Mouse (Mus musculus) neural tube, embryonic 12.5 days (tissue): ENCODE measurements around the gene Tmem254a. TPM values are rescaled to one million over a fixed set of nuclear protein-coding genes. Genes with fewer than 3 reads are reported as not detected.
"Not testable (repeated sequence)": the region's sequence is repeated elsewhere in the genome, so short reads cannot be mapped to it uniquely, and the experiment has no call there.

Source experiments
- ATAC-seq: fragments of 200-750 bp; cut with Nextera tagmentation; 2 replicates; pipeline ENCODE4 v1.8.0; 2017; ENCODE audit warnings: low read depth, mild to moderate bottlenecking, moderate TSS enrichment, moderate library complexity; ENCODE audit not compliant: low FRiP score
- H3K27ac ChIP-seq: fragments of 300-500 bp; sonication (generic); 2 replicates; pipeline ENCODE4 v1.5.1; 2016
- H3K27me3 ChIP-seq: fragments of 300-500 bp; sonication (generic); replicated peaks from 2 replicates; pipeline ENCODE4 v1.6.1; 2016; ENCODE audit warnings: mild to moderate bottlenecking
- H3K36me3 ChIP-seq: fragments of 300-500 bp; sonication (generic); 2 replicates; pipeline ENCODE4 v1.6.1; 2016; ENCODE audit warnings: mild to moderate bottlenecking
- H3K4me1 ChIP-seq: fragments of 300-500 bp; sonication (generic); 2 replicates; pipeline ENCODE4 v1.6.1; 2016
- H3K4me2 ChIP-seq: fragments of 300-500 bp; sonication (generic); replicated peaks from 2 replicates; pipeline ENCODE4 v1.6.1; 2016; ENCODE audit warnings: mild to moderate bottlenecking
- H3K4me3 ChIP-seq: fragments of 300-500 bp; sonication (generic); 2 replicates; pipeline ENCODE4 v1.5.1; 2016
- H3K9ac ChIP-seq: fragments of 300-500 bp; sonication (generic); 2 replicates; pipeline ENCODE4 v1.6.1; 2016; ENCODE audit warnings: mild to moderate bottlenecking
- H3K9me3 ChIP-seq: fragments of 300-500 bp; sonication (generic); 2 replicates; pipeline ENCODE4 v1.6.1; 2016; ENCODE audit warnings: mild to moderate bottlenecking
- WGBS: fragments of 180-500 bp; shearing (Covaris S2); methylation state at CpG from one replicate; pipeline ENCODE4 v1.1.7; 2016; 5-methylcytosine and 5-hydroxymethylcytosine counted together
- polyA plus RNA-seq: library from polyadenylated mRNA; unstranded; fragments of >200 nt; fragmentation: Nextera tagmentation; extraction: Ambion mirVana; gene quantifications from 2 replicates; pipeline ENCODE4 v1.2.1, GENCODE M21; 2016

Tmem254a gene
- polyA plus RNA-seq, 1 experiment from 2014 or later, result 3.2 TPM

- H3K9me3 ChIP-seq, ATAC-seq, H3K27ac ChIP-seq, H3K4me2 ChIP-seq, H3K27me3 ChIP-seq, H3K9ac ChIP-seq, H3K4me3 ChIP-seq, H3K36me3 ChIP-seq, H3K4me1 ChIP-seq: not testable (repeated sequence)
- WGBS, result no CpG with 5 or more reads among the region's 12 CpGs
Measured at GRCm38 (mm10) chr14:25885886-25886285, 41.6 kb downstream of the Tmem254a start.

- H3K4me2 ChIP-seq, H3K4me1 ChIP-seq, H3K27ac ChIP-seq, H3K4me3 ChIP-seq, ATAC-seq, H3K27me3 ChIP-seq, H3K36me3 ChIP-seq, H3K9ac ChIP-seq, H3K9me3 ChIP-seq: not testable (repeated sequence)
- no CpG with 5 or more reads among the region's 9 CpGs for WGBS
Measured at GRCm38 (mm10) chr14:25881769-25882168, 45.7 kb downstream of the Tmem254a start.

- ATAC-seq, H3K4me2 ChIP-seq, H3K27me3 ChIP-seq, H3K9ac ChIP-seq, H3K9me3 ChIP-seq, H3K4me3 ChIP-seq, H3K36me3 ChIP-seq, H3K27ac ChIP-seq, H3K4me1 ChIP-seq: not testable (repeated sequence)
- no CpG with 5 or more reads among the region's 7 CpGs for WGBS
Measured at GRCm38 (mm10) chr14:25876640-25877039, 50.8 kb downstream of the Tmem254a start.

Other genes starting within 250 kb of the Tmem254a start
- 23.9 and 24.7 TPM in 2 replicates for gene Ppif, start 233.5 kb downstream of the Tmem254a start, polyA plus RNA-seq
- gene Zcchc24, start 158.6 kb downstream of the Tmem254a start, polyA plus RNA-seq, result 21.5 and 22.2 TPM in 2 replicates
- 3.1 and 3.6 TPM in 2 replicates for gene Anxa11, start 85.5 kb downstream of the Tmem254a start, polyA plus RNA-seq
- not detected in 2 replicates for gene Plac9a, start 24.6 kb downstream of the Tmem254a start, polyA plus RNA-seq
- gene Cphx1, start 10.6 kb upstream of the Tmem254a start, polyA plus RNA-seq, result not detected in 2 replicates
- 5.4 and 6.1 TPM in 2 replicates for gene Duxbl1, start 50.9 kb upstream of the Tmem254a start, polyA plus RNA-seq
- 0.64 and 2.6 TPM in 2 replicates for gene Gm9780, start 115.0 kb upstream of the Tmem254a start, polyA plus RNA-seq
- gene Tmem254c, start 139.7 kb upstream of the Tmem254a start, polyA plus RNA-seq, result 17.6 and 19.4 TPM in 2 replicates
- gene Cphx2, start 153.8 kb upstream of the Tmem254a start, polyA plus RNA-seq, result not detected in 2 replicates
- gene Cphx3, start 154.6 kb upstream of the Tmem254a start, polyA plus RNA-seq, result not detected in 2 replicates
- 1.6 and 4.7 TPM in 2 replicates for gene Duxbl2, start 190.7 kb upstream of the Tmem254a start, polyA plus RNA-seq